Mouse (Mus musculus) skeletal muscle tissue, adult 2 months (tissue): Measurements from ENCODE around the gene Yap1.
A peak's percentile ranks its signal among the peaks of the same experiment; 100 is the strongest.

Source experiments
- DNase-seq: peaks from one replicate; pipeline ENCODE4 v3.0.0-alpha.2; 2012; ENCODE audit warnings: low read depth, low spot score

The Yap1 gene

GRCm38 (mm10) chr9:7977587-7977986, 26.8 kb downstream of the Yap1 start:
- DNase-seq = no peak

GRCm38 (mm10) chr9:7971993-7972392, 32.4 kb downstream of the Yap1 start:
- no peak for DNase-seq

- DNase-seq = no peak
Observed at GRCm38 (mm10) chr9:7967980-7968379, 36.4 kb downstream of the Yap1 start.

- no peak for DNase-seq
Observed at GRCm38 (mm10) chr9:7965590-7965989, 38.8 kb downstream of the Yap1 start.

- DNase-seq = no peak
Observed at GRCm38 (mm10) chr9:7963867-7964266, 40.5 kb downstream of the Yap1 start.

GRCm38 (mm10) chr9:7962915-7963314, 41.5 kb downstream of the Yap1 start:
- DNase-seq = no peak

GRCm38 (mm10) chr9:7961366-7962160, 42.8 kb downstream of the Yap1 start:
- DNase-seq = peak; percentile 52

GRCm38 (mm10) chr9:7960382-7960781, 44.0 kb downstream of the Yap1 start:
- DNase-seq = peak; percentile 30

GRCm38 (mm10) chr9:7959301-7959700, 45.1 kb downstream of the Yap1 start:
- no peak for DNase-seq

- no peak for DNase-seq
Observed at GRCm38 (mm10) chr9:7958025-7958593, 46.3 kb downstream of the Yap1 start.

GRCm38 (mm10) chr9:7957407-7957806, 47.0 kb downstream of the Yap1 start:
- no peak for DNase-seq

- no peak for DNase-seq
Observed at GRCm38 (mm10) chr9:7956400-7956799, 48.0 kb downstream of the Yap1 start.

GRCm38 (mm10) chr9:7952886-7953285, 51.5 kb downstream of the Yap1 start:
- no peak for DNase-seq

GRCm38 (mm10) chr9:7950211-7950644, 54.2 kb downstream of the Yap1 start:
- peak; percentile 56 for DNase-seq

GRCm38 (mm10) chr9:7947946-7948345, 56.5 kb downstream of the Yap1 start:
- DNase-seq = no peak

GRCm38 (mm10) chr9:7943796-7944462, 60.5 kb downstream of the Yap1 start:
- peak; percentile 39 for DNase-seq

GRCm38 (mm10) chr9:7942701-7943100, 61.7 kb downstream of the Yap1 start:
- DNase-seq = no peak

- DNase-seq = no peak
Observed at GRCm38 (mm10) chr9:7940075-7940474, 64.3 kb downstream of the Yap1 start.

- DNase-seq = no peak
Observed at GRCm38 (mm10) chr9:7934419-7934818, 70.0 kb downstream of the Yap1 start.

GRCm38 (mm10) chr9:7929552-7929951, 74.8 kb downstream of the Yap1 start:
- DNase-seq = peak; percentile 18

- DNase-seq = no peak
Observed at GRCm38 (mm10) chr9:7928866-7929265, 75.5 kb downstream of the Yap1 start.

- DNase-seq = no peak
Observed at GRCm38 (mm10) chr9:7928207-7928793, 76.1 kb downstream of the Yap1 start.
